Comparison of ENCODE assay signal across 8 mouse cellular contexts in genomic region chr11:30986625-30987017, GRCm38 (mm10). TPM values are rescaled to one million over a fixed set of nuclear protein-coding genes. Genes with fewer than 3 reads are reported as not detected.
DNase-seq lines count a peak whose midpoint lies in the region; ATAC-seq lines count a peak whose summit lies in the region.

No protein-coding gene starts in this region.

- H3K9me3 ChIP-seq in lung, embryonic 15.5 days = no peaks in the 10 kb centered on the region
- no peaks in the 10 kb centered on the region for H3K9me3 ChIP-seq in embryonic facial prominence, embryonic 12.5 days
- H3K9me3 ChIP-seq in hindbrain, embryonic 13.5 days = no peaks in the 10 kb centered on the region

- intact Hi-C loops in left cerebral cortex, postnatal 10 days (cut with DNase I) = no loop called here

- peak overlapping the region; percentile 54 for H3K4me3 ChIP-seq in lung, embryonic 15.5 days
- peak overlapping the region; percentile 59 for H3K4me3 ChIP-seq in embryonic facial prominence, embryonic 12.5 days
- H3K4me3 ChIP-seq in hindbrain, embryonic 13.5 days = peak overlapping the region; percentile 50

- H3K9ac ChIP-seq in lung, embryonic 15.5 days = peak overlapping the region; percentile 54
- H3K9ac ChIP-seq in embryonic facial prominence, embryonic 12.5 days = peak overlapping the region; percentile 75
- H3K9ac ChIP-seq in hindbrain, embryonic 13.5 days = peak overlapping the region; percentile 72

- H3K36me3 ChIP-seq in lung, embryonic 15.5 days = no peaks in the 10 kb centered on the region
- H3K36me3 ChIP-seq in embryonic facial prominence, embryonic 12.5 days = no peaks in the 10 kb centered on the region
- H3K36me3 ChIP-seq in hindbrain, embryonic 13.5 days = no peaks in the 10 kb centered on the region

- peaks cover 5% of the 10 kb centered on the region for H3K4me1 ChIP-seq in lung, embryonic 15.5 days
- peaks cover 6% of the 10 kb centered on the region; the same call in 1 of the 2 replicates for H3K4me1 ChIP-seq in embryonic facial prominence, embryonic 12.5 days
- H3K4me1 ChIP-seq in hindbrain, embryonic 13.5 days (replicated peaks) = peaks cover 7% of the 10 kb centered on the region

- no peak for DNase-seq in lung, postnatal 36 days
- DNase-seq in mesoderm, embryonic 11.5 days (ENCODE audit: low read depth, low spot score) = peak; percentile 29
- no peak for DNase-seq in left cerebral cortex, postnatal 10 days (ENCODE audit: extremely low spot score in 1 of 2, low spot score in 2 of 2)
- no peak for DNase-seq in ovary, postnatal 36 days (ENCODE audit: low spot score)
- no peak for DNase-seq in right cerebral cortex, postnatal 36 days (ENCODE audit: low spot score in 2 of 2)

- 2% methylated on average over 2 of the region's 2 CpGs for WGBS in lung, embryonic 15.5 days
- 2% methylated on average over 2 of the region's 2 CpGs for WGBS in embryonic facial prominence, embryonic 12.5 days
- 6% methylated on average over 2 of the region's 2 CpGs for WGBS in hindbrain, embryonic 13.5 days

- peak overlapping the region; percentile 74 for H3K4me2 ChIP-seq in lung, embryonic 15.5 days
- H3K4me2 ChIP-seq in embryonic facial prominence, embryonic 12.5 days (replicated peaks) = peak overlapping the region; percentile 81
- H3K4me2 ChIP-seq in hindbrain, embryonic 13.5 days = peak overlapping the region; percentile 68

- peak; percentile 72; the same call in 1 of the 2 replicates for ATAC-seq in lung, embryonic 15.5 days (ENCODE audit: borderline replicate concordance, extremely low read depth, low FRiP score, low TSS enrichment)
- ATAC-seq in embryonic facial prominence, embryonic 12.5 days (ENCODE audit: insufficient number of reproducible peaks, insufficient read depth, low FRiP score, low TSS enrichment) = peak; percentile 86
- peak; percentile 84 for ATAC-seq in hindbrain, embryonic 13.5 days (ENCODE audit: low FRiP score)

- no peaks in the 10 kb centered on the region for H3K27me3 ChIP-seq in lung, embryonic 15.5 days
- H3K27me3 ChIP-seq in embryonic facial prominence, embryonic 12.5 days = no peaks in the 10 kb centered on the region
- H3K27me3 ChIP-seq in hindbrain, embryonic 13.5 days = no peaks in the 10 kb centered on the region

- H3K27ac ChIP-seq in lung, embryonic 15.5 days = peak overlapping the region; percentile 69
- peak overlapping the region; percentile 26; the same call in 1 of the 2 replicates for H3K27ac ChIP-seq in embryonic facial prominence, embryonic 12.5 days
- peak overlapping the region; percentile 56 for H3K27ac ChIP-seq in hindbrain, embryonic 13.5 days

RNA-seq across cellular contexts. Expression of gene Chac2, which starts 0.5 kb away (rescaled TPM):
- 16.3 and 16.9 TPM in 2 replicates for polyA plus RNA-seq in lung, embryonic 15.5 days (2015; fragmentation: Nextera tagmentation; extraction: Ambion mirVana)
- polyA plus RNA-seq in embryonic facial prominence, embryonic 12.5 days (2016; fragmentation: Nextera tagmentation; extraction: Ambion mirVana) = 13.0 and 15.7 TPM in 2 replicates
- 23.9 and 26.3 TPM in 2 replicates for polyA plus RNA-seq in hindbrain, embryonic 13.5 days (2015; fragmentation: Nextera tagmentation; extraction: Ambion mirVana)
- total RNA-seq in left cerebral cortex, postnatal 10 days (2021) = 10 to 100 TPM; 15.4 to 16.4 TPM

RNA-seq across cellular contexts. Expression of gene Erlec1, which starts 32.5 kb away (rescaled TPM):
- 10.4 and 10.9 TPM in 2 replicates for polyA plus RNA-seq in lung, embryonic 15.5 days (2015; fragmentation: Nextera tagmentation; extraction: Ambion mirVana)
- polyA plus RNA-seq in embryonic facial prominence, embryonic 12.5 days (2016; fragmentation: Nextera tagmentation; extraction: Ambion mirVana) = 10.5 and 11.2 TPM in 2 replicates
- 11.2 and 11.5 TPM in 2 replicates for polyA plus RNA-seq in hindbrain, embryonic 13.5 days (2015; fragmentation: Nextera tagmentation; extraction: Ambion mirVana)
- total RNA-seq in left cerebral cortex, postnatal 10 days (2021) = 10 to 100 TPM; 49.8 to 54.5 TPM
